Mouse (Mus musculus): ENCODE data around the gene Tcte3. TPM values are rescaled to one million over a fixed set of nuclear protein-coding genes. Genes with fewer than 3 reads are reported as not detected.
"Not testable (repeated sequence)": the region's sequence is repeated elsewhere in the genome, so short reads cannot be mapped to it uniquely, and the experiment has no call there.

Tcte3 gene
- 1 to 10 TPM in 1 of 2 experiments, under 1 TPM in 1; 0.57 to 1.2 TPM for total RNA-seq (2021)

DNA sequence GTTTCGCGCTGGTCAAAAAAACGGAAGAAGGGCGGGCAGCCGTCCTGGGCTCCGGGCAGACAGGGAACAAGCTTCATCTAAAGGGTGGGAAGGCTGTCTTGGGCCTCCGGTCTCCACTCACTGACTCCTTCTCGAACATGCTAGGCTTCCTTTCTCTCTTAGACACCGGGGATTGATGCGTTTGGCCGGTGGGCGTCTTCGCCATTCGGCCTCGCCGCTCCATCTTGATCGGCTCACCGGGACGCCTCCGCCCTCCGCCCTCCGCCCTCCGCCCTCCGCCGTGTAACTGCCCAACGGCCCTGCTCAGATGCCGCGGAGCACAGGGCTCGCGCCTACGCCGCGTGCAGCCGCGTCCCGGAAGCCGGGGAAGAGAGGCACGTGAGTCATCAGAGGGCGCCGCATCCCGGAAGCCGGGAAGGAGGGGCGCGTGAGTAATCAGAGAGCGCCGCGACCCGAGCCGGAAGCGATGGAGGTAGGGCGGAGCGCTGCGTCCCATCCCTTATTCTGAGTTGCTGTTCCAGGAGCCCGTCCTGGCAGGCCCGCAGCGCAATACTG is at the start of gene Tcte3, which contains the start of the genes Ermard and Gm3448:
TSS of gene Tcte3 (minus strand) at position 314 of the 555 bp plus-strand sequence.
TSS of gene Ermard (plus strand) at position 34 of the 555 bp plus-strand sequence.
TSS of gene Gm3448 (minus strand) at position 363 of the 555 bp plus-strand sequence.
- DNase-seq: peak; percentile 56 to 59
- intact Hi-C loops (cut with DNase I): not testable (repeated sequence)

DNA sequence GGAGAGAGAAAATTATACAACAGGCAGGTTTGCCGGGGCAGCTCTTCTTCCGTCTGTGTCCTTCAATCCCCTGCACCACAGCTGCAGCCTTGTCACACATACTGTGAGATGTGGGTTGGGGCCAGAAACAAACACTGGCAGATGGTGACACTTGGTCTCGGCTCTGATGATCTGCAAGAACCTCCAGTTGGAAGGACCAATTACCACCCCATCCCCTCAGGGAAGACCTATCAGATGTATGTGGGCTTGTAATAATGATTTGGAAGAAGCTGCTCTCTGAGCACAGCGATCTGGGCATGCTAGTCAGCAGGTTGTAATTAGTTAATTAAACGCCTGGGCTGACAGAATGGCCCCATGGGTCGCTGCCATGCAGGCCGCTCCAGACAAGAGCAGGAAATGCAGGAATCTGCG is 47.3 kb upstream of the Tcte3 start:
- no peak for DNase-seq
- intact Hi-C loops (cut with DNase I): no loop called here

DNA sequence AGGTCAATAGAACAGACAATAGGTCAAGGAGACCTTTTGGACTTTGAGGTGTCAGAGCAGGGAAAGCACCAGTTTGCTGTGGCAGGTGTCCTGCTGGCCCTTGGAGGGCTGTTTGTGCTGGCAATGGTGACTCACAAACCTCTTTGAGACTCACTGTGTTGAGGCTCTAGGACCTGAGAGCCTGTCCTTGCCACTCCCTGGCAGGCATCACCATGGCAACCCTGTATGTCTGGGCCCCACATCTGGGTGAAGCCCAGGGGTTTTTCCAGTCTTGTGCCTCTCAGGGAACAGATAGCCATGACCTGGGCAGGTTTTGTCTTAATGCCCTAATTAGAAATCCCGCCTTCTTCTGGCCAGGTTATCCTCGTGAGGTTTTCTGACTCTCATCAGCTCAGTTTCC is 46.9 kb upstream of the Tcte3 start:
- no peak for DNase-seq
- intact Hi-C loops (cut with DNase I): no loop called here

- DNase-seq: no peak
- intact Hi-C loops (cut with DNase I): no loop called here
These were observed 43.7 kb upstream of the Tcte3 start for GRCm38 (mm10) chr17:15085006-15085405.

DNA sequence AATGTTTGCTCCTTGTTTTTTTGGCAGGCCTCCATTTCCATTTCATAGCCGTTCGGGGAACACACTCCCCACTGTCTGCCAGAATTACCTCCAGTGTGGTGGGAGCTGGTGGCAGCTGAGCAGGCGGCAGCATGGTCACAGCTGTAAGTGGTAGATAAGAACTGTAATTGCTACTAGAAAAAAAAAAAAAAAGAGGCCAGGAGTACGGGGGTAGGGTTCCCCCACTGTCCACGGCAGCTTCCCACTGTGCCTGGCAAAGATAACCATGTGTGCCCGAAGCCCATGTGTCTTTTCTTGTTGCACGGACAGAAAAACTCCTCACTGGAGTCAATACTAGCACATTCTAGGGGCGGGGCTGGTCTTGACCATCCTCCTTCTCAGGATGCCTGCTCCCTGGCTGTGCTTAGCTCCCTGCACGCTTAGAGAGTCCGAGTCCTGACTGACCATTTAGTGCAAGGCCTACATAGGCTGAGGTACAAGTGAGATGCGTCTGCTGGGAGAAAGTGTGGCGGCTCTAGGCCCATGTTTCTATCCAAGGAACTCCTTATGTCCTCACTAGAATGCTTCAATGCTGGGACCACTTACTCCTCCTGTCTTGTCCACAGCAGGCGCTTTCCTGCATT is 43.0 kb upstream of the Tcte3 start:
- intact Hi-C loops (cut with DNase I): no loop called here
- no peak for DNase-seq

- no peak for DNase-seq
- intact Hi-C loops (cut with DNase I): loop anchor here (5.0 kb wide), 1 partner anchor 110 kb away; no protein-coding TSS in a partner anchor
These were observed 36.2 kb upstream of the Tcte3 start for GRCm38 (mm10) chr17:15077536-15077935.

DNA sequence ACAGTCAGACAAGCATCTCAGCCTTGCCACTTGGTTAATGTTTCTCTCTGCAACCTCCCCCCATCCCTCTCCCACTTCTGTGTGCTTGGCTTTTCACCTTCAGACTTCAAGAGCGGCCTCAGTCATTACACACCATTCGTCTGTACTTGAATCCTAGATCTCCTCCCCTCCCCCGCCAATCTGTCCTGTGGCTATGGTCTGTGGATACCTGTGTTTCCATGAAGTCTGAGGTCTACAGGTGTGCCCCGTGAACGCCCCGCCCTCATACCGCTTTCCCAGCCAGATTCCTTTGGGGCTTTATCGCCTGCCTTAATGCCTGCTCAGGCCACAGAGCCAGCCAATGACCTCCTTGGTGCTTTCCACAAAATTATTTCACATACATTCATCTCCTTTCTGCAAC is 33.7 kb upstream of the Tcte3 start:
- DNase-seq: no peak
- intact Hi-C loops (cut with DNase I): loop anchor here (5.0 kb wide), 1 partner anchor 112 kb away; no protein-coding TSS in a partner anchor

- DNase-seq: no peak
- intact Hi-C loops (cut with DNase I): no loop called here
These were observed 30.9 kb upstream of the Tcte3 start for GRCm38 (mm10) chr17:15072211-15072610.

GRCm38 (mm10) chr17:15069124-15069523 is 27.8 kb upstream of the Tcte3 start:
- DNase-seq: no peak
- intact Hi-C loops (cut with DNase I): loop anchor here (1.0 to 5.0 kb wide), 2 partner anchors 123 to 308 kb away; no protein-coding TSS in a partner anchor

DNA sequence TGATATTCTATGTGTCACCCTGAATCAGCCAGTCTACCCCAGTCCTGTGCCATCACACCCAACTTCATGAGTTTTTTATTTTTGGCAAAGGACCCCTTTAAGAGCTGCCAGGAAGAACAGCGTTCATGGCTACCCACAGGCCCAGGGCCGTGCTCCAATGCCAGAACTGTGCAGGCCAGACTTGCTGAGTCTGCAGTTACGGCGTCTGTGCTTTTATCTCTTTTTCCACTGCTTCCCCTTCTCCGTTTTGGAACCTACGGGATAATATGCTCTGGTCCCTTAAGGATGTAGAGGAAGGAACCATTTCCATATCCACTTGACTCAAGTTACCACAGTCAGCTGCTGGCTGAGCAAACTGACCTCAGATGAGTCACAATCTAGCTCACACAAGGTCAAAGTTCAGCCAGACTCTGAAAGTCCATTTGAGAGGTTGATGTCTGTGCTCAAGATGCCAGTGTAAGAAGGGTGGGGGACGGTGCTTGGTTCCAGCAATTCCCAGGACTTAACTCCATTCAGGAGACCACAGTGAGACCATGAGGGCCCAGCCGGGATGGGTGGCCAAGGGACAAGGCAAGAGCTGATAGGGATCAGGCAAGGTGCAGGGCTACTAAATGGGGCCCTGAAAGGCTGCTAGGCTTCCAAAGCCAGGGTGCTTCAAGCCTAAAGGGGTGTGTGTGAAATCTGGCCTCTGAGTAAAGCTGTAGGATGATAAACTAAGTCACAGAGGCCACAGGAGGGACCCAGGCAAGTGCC is 26.9 kb upstream of the Tcte3 start:
- no peak for DNase-seq
- intact Hi-C loops (cut with DNase I): loop anchor here (5.0 kb wide), 1 partner anchor 124 kb away; no protein-coding TSS in a partner anchor

GRCm38 (mm10) chr17:15066911-15067310 is 25.6 kb upstream of the Tcte3 start:
- intact Hi-C loops (cut with DNase I): loop anchor here (5.0 kb wide), 1 partner anchor 125 kb away; no protein-coding TSS in a partner anchor
- DNase-seq: no peak

- intact Hi-C loops (cut with DNase I): loop anchor here (5.0 kb wide), 1 partner anchor 126 kb away; no protein-coding TSS in a partner anchor
- no peak for DNase-seq
These were observed 24.8 kb upstream of the Tcte3 start for GRCm38 (mm10) chr17:15066066-15066465.

- DNase-seq: peak; percentile 75 to 88
- intact Hi-C loops (cut with DNase I): loop anchor here (1.0 to 5.0 kb wide), 3 partner anchors 127 to 402 kb away; no protein-coding TSS in a partner anchor
These were observed 24.2 kb upstream of the Tcte3 start for GRCm38 (mm10) chr17:15065391-15066024.

DNA sequence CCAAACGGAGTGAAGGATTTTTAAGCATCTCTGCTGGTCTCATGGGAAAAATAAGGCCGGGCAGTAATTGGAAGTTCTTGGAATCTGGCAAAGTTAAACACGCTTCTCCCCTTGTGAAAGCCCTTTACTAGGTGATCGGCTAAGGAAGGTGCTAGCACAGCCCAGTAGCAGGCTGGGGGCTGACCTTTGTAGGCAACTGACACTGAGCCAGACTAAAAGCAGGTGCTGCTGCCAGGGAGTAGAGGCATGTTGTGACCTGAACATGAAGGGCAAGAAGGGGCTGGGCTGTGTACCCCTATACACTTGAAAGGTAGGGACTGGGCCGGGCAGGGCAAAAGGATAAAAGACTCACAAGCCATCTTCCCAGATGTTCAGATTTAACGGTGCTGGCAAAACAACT is 19.1 kb upstream of the Tcte3 start:
- intact Hi-C loops (cut with DNase I): no loop called here
- no peak for DNase-seq

GRCm38 (mm10) chr17:15059646-15060045 is 18.4 kb upstream of the Tcte3 start:
- DNase-seq: no peak
- intact Hi-C loops (cut with DNase I): no loop called here

DNA sequence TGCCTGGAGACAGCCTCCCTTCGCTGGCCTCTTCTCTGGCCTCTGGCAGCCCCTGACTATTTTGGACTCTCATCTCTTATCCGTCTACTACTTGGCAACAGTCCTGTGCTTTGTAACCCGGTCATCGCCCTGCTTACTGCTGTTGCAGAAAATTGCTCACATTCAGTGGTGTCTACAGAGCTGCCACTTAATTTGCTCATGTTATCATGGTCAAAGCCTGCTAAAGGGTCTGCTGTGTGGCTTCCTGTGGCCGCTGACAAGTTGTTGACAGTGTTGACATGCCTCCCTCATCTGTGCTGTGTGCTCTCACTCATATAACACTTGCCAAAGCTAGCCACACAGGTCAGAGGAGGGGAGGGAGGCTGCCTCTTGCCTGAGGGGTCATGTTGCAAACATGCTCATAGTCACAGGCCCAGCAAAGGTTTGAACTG is 16.9 kb upstream of the Tcte3 start:
- intact Hi-C loops (cut with DNase I): no loop called here
- peak; percentile 64 to 70 for DNase-seq

DNA sequence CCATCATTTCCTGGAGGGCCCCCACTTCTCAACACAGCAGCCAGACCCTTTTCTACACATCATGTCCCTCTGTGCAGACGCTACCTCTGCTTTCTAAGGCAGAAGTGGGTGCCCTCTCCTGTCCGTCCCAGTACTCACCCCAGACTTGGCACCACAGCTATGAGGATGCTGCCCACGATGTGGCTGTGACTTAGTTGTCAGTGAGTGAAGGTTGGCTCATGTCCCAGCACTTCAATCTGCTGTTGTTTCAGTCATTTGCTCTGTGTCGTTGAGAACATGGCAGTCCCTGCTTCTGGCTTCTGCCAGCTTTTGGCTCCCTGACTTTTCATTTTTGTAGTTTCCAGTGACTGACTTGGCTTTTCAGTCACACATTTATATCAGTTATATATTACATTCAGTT is 14.6 kb upstream of the Tcte3 start:
- intact Hi-C loops (cut with DNase I): no loop called here
- no peak for DNase-seq

DNA sequence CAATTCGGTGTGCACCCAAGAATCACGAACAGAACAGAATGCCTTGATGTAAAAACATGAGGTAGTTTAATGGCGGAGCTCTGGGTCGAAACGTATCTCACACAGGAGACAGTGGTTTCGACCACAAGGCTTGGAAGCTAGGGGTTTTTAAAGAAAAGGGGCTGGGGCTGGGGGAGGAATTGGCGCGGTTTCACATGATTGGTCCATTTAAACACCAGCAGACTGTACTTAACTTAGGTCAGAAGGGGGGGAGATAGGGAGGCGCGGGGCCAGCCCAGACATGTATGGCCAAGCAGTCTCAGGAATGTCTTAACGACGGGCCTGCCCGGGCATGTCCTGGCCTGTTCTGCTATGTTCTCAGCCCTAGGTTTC is 12.5 kb upstream of the Tcte3 start:
- DNase-seq; intact Hi-C loops (cut with DNase I): not testable (repeated sequence)

DNA sequence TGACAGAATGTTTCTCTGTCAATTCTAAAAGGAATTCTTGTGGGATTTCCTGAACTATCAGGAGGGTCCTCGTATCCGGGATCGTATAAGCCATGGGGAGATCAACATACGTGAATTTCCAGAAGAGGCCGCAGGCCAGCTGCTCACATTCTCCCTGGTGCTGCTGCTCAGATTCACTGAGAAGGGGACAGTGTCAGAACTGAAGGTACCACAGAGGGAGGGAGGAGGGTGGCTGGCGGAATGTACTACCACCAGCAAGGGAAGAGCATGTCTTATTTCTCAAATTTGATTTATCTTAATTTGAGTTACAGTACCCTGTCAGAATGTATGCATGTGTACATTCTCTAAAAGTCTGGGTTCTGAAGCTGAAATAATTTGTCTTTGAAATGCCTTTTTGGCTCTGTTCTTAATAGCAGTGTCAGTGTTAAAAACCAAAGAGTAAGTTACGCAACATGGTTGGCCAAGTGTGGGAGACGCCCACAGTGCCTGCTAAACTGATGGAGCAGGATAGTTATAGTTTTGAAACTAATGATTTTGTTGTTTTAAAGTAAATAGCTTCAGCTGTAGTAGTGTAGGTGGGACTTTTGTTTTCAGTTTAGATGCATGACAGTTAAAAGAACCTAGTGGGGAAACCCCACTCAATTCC is 12.0 kb upstream of the Tcte3 start:
- not testable (repeated sequence) for DNase-seq

GRCm38 (mm10) chr17:15052766-15053165 is 11.5 kb upstream of the Tcte3 start:
- DNase-seq; intact Hi-C loops (cut with DNase I): not testable (repeated sequence)

More for the DNA sequence above, 12.0 kb upstream of the Tcte3 start:
- intact Hi-C loops (cut with DNase I): not testable (repeated sequence)

Data from heart, postnatal 10 days (tissue).